Mouse (Mus musculus): ENCODE results near the gene C3.

Gene C3

GRCm38 (mm10) chr17:57250461-57251160, 22.7 kb upstream of the C3 start:
- DNase-seq (ENCODE audit: extremely low read depth, low read depth): no peak

GRCm38 (mm10) chr17:57249186-57250181, 21.5 kb upstream of the C3 start, which contains the start of gene Trip10:
TSS of gene Trip10 (plus strand) at chr17:57249455.
- peak; percentile 36 for DNase-seq (ENCODE audit: extremely low read depth, low read depth)

- peak; percentile 25 for DNase-seq (ENCODE audit: extremely low read depth, low read depth)
These were observed 20.8 kb upstream of the C3 start for GRCm38 (mm10) chr17:57248771-57249170.

GRCm38 (mm10) chr17:57248201-57248699, 20.3 kb upstream of the C3 start, which contains the start of gene Gpr108:
TSS of gene Gpr108 (minus strand) at chr17:57248446.
- DNase-seq (ENCODE audit: extremely low read depth, low read depth): peak; percentile 85

GRCm38 (mm10) chr17:57247393-57248200, 19.7 kb upstream of the C3 start:
- peak; percentile 100 for DNase-seq (ENCODE audit: extremely low read depth, low read depth)

- DNase-seq (ENCODE audit: extremely low read depth, low read depth): no peak
These were observed 18.9 kb upstream of the C3 start for GRCm38 (mm10) chr17:57246663-57247392.

GRCm38 (mm10) chr17:57245311-57245929, 17.5 kb upstream of the C3 start:
- DNase-seq (ENCODE audit: extremely low read depth, low read depth): no peak

- DNase-seq (ENCODE audit: extremely low read depth, low read depth): no peak
These were observed 15.9 kb upstream of the C3 start for GRCm38 (mm10) chr17:57243650-57244370.

- DNase-seq (ENCODE audit: extremely low read depth, low read depth): no peak
These were observed 9.2 kb upstream of the C3 start for GRCm38 (mm10) chr17:57237181-57237580.

- DNase-seq (ENCODE audit: extremely low read depth, low read depth): no peak
These were observed 7.9 kb upstream of the C3 start for GRCm38 (mm10) chr17:57235803-57236202.

- no peak for DNase-seq (ENCODE audit: extremely low read depth, low read depth)
These were observed 6.5 kb upstream of the C3 start for GRCm38 (mm10) chr17:57234254-57234928.

- no peak for DNase-seq (ENCODE audit: extremely low read depth, low read depth)
These were observed 5.1 kb upstream of the C3 start for GRCm38 (mm10) chr17:57233038-57233437.

GRCm38 (mm10) chr17:57232200-57232599, 4.3 kb upstream of the C3 start:
- no peak for DNase-seq (ENCODE audit: extremely low read depth, low read depth)

- DNase-seq (ENCODE audit: extremely low read depth, low read depth): no peak
These were observed 3.4 kb upstream of the C3 start for GRCm38 (mm10) chr17:57231321-57231771.

- no peak for DNase-seq (ENCODE audit: extremely low read depth, low read depth)
These were observed 2.8 kb upstream of the C3 start for GRCm38 (mm10) chr17:57230728-57231125.

- DNase-seq (ENCODE audit: extremely low read depth, low read depth): no peak
These were observed 2.2 kb upstream of the C3 start for GRCm38 (mm10) chr17:57229851-57230727.

- no peak for DNase-seq (ENCODE audit: extremely low read depth, low read depth)
These were observed 937 bp upstream of the C3 start for GRCm38 (mm10) chr17:57228873-57229272.

- DNase-seq (ENCODE audit: extremely low read depth, low read depth): no peak
These were observed 468 bp downstream of the C3 start for GRCm38 (mm10) chr17:57227468-57227867.
